Mouse (Mus musculus) brain, embryonic 14.5 days (tissue): Measurements from ENCODE around the gene Cpm.

ENCODE experiments used
- CTCF ChIP-seq: fragments of 200-500 bp; IDR thresholded peaks from 2 replicates; pipeline ENCODE4 v1.5.1; 2012; ENCODE audit warnings: inconsistent platforms, mild to moderate bottlenecking, moderate library complexity, borderline replicate concordance; ENCODE audit not compliant: insufficient read depth, insufficient read length; ENCODE audit errors: extremely low read depth
- POLR2A ChIP-seq: fragments of 200-500 bp; IDR thresholded peaks from 2 replicates; pipeline ENCODE4 v1.6.1; 2012; ENCODE audit warnings: mild to moderate bottlenecking, inconsistent platforms, borderline replicate concordance; ENCODE audit not compliant: poor library complexity, insufficient read depth, insufficient read length, severe bottlenecking; ENCODE audit errors: extremely low read depth

GRCm38 (mm10) chr10:117619041-117619861, 10.0 kb upstream of the Cpm start:
- no peak for TF ChIP-seq CTCF
- TF ChIP-seq POLR2A, result no peak
